Mouse (Mus musculus) cerebellum, adult (tissue): ENCODE data around the gene Noc4l.

ENCODE experiments used
- ATAC-seq: cut with Nextera tagmentation; 2 replicates; pipeline ENCODE4 v1.9.2; 2017; ENCODE audit warnings: mild to moderate bottlenecking, moderate library complexity, mixed read lengths; ENCODE audit not compliant: insufficient number of reproducible peaks, low FRiP score, low TSS enrichment

Noc4l gene

DNA sequence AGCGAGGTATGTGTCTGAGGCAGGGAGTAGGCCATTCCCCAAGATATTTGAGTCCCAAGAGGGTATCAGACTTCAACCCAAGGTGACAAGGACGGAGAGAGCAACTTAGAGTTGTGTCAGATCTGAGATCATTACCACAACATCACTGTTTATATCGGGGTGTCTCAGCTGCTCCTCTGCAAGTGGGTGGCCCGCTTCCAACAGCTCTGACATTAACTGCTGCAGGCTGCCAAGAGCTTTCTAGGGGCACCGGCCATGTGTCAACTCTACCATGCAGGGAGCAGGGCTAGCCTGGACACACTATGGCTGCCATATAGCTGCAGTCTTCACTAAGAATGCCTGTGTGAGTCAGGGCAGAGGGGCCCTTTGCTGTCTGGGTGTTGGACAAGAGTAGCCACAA, 43.3 kb downstream of the Noc4l start:
- no peak for ATAC-seq

DNA sequence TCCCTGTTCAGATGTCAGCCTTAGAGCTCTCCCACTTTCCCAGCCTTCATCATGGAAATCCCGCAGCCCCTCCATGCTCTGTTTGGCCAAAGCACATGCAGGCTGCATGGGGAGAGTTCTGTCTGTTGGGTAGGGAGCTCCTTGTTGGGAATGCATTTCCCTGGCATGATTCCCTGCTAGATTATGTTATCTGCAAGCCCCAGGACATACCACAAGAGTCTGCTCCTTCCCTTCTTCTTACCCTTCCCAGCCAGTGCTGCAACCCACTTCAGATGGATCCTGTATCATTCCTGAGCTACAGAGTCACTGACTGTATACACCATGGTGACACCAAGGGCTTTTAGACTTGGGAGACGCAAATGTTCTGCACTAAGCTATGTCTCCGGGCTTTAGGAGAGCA, 43.8 kb downstream of the Noc4l start:
- no peak for ATAC-seq

DNA sequence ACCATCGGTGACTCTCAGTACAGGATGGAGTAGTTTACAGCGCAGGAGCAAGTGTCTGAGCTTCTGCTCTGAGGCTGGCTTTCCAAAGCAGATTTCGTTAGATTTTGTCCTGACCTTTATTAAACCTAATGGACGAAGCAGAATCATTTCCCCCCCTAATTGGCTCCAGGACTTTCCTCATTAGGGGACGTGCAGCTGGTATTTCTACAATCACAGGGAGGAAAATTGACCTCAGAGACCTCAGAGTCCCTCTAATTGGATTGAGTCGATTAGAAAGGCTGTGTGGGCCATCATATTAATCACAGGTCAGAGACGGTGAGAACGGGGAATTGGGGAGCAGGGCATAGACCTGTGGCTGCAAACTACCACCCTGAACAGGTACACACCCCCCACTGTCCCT, 44.3 kb downstream of the Noc4l start:
- ATAC-seq, result no peak

GRCm38 (mm10) chr5:110608336-110608735, 44.9 kb downstream of the Noc4l start:
- ATAC-seq, result no peak

DNA sequence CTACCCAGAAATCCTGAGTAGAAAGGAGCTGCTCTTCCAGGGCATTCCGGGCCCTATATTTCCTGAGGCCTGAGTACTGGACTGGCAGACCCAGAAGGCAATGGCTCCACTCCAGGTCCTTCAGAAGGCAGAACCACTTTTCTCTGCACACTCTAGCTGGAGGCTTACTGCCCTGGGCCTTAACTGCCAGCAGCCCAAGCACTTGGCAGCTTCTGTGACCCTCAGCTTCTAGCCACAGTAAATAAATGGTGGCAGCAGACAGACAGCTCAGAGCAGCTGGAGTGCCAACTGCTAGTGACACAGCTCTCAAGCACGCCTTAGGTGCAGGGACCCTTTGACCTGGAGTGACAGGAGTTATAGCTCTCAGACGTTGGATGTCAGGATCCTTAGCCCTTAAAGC, 45.5 kb downstream of the Noc4l start:
- ATAC-seq, result no peak

GRCm38 (mm10) chr5:110605531-110606221, 47.5 kb downstream of the Noc4l start:
- no peak for ATAC-seq

GRCm38 (mm10) chr5:110604311-110604710, 48.9 kb downstream of the Noc4l start:
- no peak for ATAC-seq

GRCm38 (mm10) chr5:110603016-110603685, 50.1 kb downstream of the Noc4l start:
- no peak for ATAC-seq
